Mouse (Mus musculus) kidney, adult 2 months (tissue): ENCODE results near the gene Grb7. TPM values are rescaled to one million over a fixed set of nuclear protein-coding genes. Genes with fewer than 3 reads are reported as not detected.

Source experiments
- DNase-seq: peaks from one replicate; pipeline ENCODE4 v3.0.0; 2021
- H3K27ac ChIP-seq: fragments of 200-500 bp; 2 replicates; pipeline ENCODE4 v1.5.1; 2012; ENCODE audit warnings: low read depth, low read length, control low read depth, inconsistent platforms; ENCODE audit not compliant: insufficient read depth
- H3K27me3 ChIP-seq: fragments of 200-500 bp; replicated peaks from 2 replicates; pipeline ENCODE4 v1.6.1; 2012; ENCODE audit warnings: mild to moderate bottlenecking, moderate library complexity, low read length, inconsistent platforms; ENCODE audit not compliant: control insufficient read depth, insufficient read depth
- H3K36me3 ChIP-seq: fragments of 200-500 bp; 2 replicates; pipeline ENCODE4 v1.6.1; 2012; ENCODE audit warnings: mild to moderate bottlenecking, moderate library complexity, low read length, inconsistent platforms; ENCODE audit not compliant: control insufficient read depth, insufficient read depth
- H3K4me1 ChIP-seq: fragments of 200-500 bp; 2 replicates; pipeline ENCODE4 v1.6.1; 2011; ENCODE audit warnings: low read length; ENCODE audit not compliant: control insufficient read depth, insufficient read depth
- H3K4me3 ChIP-seq: fragments of 200-500 bp; 2 replicates; pipeline ENCODE4 v1.5.1; 2011; ENCODE audit warnings: mild to moderate bottlenecking, low read depth, low read length, control low read depth; ENCODE audit not compliant: insufficient read depth
- CTCF ChIP-seq: fragments of 200-500 bp; conservative IDR thresholded peaks from 2 replicates; pipeline ENCODE4 v1.5.1; 2011; ENCODE audit warnings: low read depth, mild to moderate bottlenecking, control low read depth, low read length, moderate library complexity, mixed read lengths; ENCODE audit not compliant: insufficient read depth, insufficient read length
- POLR2A ChIP-seq: fragments of 200-500 bp; IDR thresholded peaks from one replicate; pipeline ENCODE4 v1.6.1; 2011; ENCODE audit warnings: low read depth, low read length, control low read depth
- WGBS: fragments of 180-500 bp; shearing (Covaris S2); methylation state at CpG from one replicate; pipeline ENCODE4 v1.1.7; 2018; 5-methylcytosine and 5-hydroxymethylcytosine counted together
- polyA plus RNA-seq: library from polyadenylated mRNA; depleted of rRNA; stranded (reverse); fragments of >200 nt; gene quantifications from 2 replicates; pipeline ENCODE4 v1.2.3, GENCODE M21; 2012

Gene Grb7
- polyA plus RNA-seq, 1 experiment = 143 TPM

DNA sequence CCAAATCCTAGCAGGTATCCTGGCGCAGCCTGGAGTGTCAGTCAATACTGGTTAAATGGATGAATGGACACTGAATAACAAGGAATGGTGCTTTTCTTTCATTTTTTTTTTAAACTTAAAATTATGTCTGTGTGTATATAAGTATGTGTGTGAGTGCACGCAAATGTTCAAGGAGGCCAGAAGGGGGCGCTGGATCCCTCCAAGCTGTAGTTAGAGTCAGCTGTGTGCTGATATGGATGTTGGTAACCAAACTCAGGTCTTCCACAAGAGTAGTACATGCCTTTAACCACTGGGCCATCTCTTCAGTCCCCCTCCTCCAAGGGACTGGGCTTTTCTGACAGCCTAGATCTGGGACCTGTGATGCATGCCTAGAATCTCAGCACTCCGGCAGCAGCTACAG lies 9.3 kb downstream of the Grb7 start:
- TF ChIP-seq CTCF = peak; percentile 46
- TF ChIP-seq POLR2A = no peak
- no peak overlapping the region for H3K27ac ChIP-seq
- WGBS = 82% methylated on average over 4 of the region's 4 CpGs
- H3K27me3 ChIP-seq = no peaks in the 10 kb centered on the region
- peaks cover 22% of the 10 kb centered on the region for H3K36me3 ChIP-seq
- H3K4me3 ChIP-seq = no peak overlapping the region
- peaks cover 12% of the 10 kb centered on the region; the same call in 1 of the 2 replicates for H3K4me1 ChIP-seq
- peak; percentile 30 for DNase-seq

GRCm38 (mm10) chr11:98456545-98456944 lies 10.4 kb downstream of the Grb7 start:
- Histone ChIP-seq H3K27ac (no peak overlapping the region), H3K4me3 (no peak overlapping the region), H3K27me3 (no peaks in the 10 kb centered on the region), H3K4me1 (0 out of 2 replicates have a peak, but pooled peaks cover 8% of the 10 kb centered on the region), H3K36me3 (peaks cover 19% of the 10 kb centered on the region)
- WGBS = 56% methylated on average over 5 of the region's 5 CpGs
- DNase-seq = peak; percentile 19
- TF ChIP-seq CTCF (no peak), POLR2A (no peak)

DNA sequence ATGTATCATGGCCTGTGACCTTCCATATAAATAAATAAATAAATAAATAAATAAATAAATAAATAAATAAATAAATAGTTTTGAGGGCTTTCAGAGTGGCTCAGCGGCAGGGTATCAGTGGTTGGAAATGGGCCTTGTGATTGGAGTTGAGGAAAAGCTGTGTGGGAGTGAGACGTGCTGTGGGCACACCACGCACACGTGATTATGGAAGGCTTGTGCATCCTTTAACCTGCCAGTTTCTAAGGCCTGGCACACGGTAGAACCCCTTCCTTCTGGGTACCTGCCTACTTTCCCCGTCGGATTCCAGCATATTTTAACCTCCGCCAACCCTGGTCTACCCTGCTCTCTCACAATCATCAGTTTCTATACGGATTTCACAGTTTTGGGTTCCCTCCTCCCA lies 10.8 kb downstream of the Grb7 start:
- WGBS = 20% methylated on average over 9 of the region's 9 CpGs

DNA sequence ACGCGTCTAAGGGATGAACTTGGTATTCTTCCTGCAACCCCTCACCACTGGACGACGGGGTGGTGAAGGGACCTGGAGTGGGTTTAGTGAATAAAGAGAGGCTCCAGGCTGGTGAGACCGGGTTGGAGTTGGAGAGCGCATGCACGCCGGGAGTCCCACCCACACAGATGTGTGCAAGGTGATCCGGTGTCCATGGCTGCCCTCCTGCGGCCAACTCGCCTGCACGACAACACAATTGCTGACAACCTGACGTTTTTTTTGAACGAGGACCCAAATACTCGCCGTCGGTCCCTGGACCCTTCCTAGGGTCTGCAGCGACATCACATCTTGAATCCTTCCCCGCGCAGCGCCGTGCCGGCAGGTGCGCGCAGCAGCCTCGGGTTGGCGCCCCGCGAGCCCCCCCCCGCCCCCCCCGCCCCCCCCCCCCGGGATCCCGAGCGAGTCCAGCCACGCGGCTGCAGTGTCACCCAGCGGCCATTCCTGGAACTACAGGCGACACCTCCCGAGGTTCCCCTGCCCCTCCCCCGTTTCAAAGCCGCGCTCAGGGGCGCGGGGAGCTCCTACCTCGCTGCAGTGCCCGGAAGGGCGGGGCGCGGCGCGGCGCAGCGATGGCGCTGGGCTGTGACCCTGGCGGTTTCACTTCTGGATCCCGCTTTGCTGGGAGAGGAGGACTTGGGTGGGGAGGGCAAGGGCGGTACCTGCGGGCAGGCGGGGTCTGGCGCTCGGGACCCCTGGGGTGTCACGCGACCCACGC lies 11.3 kb downstream of the Grb7 start:
- H3K36me3 ChIP-seq = peaks cover 13% of the 10 kb centered on the region
- DNase-seq = peak; percentile 90
- peak overlapping the region; percentile 62; the same call in 1 of the 2 replicates for H3K27ac ChIP-seq
- peak overlapping the region; percentile 60 for H3K4me3 ChIP-seq
- H3K4me1 ChIP-seq = 0 out of 2 replicates have a peak, but pooled peaks cover 8% of the 10 kb centered on the region
- H3K27me3 ChIP-seq = no peaks in the 10 kb centered on the region
- under 1% methylated on average over 59 of the region's 64 CpGs for WGBS
- TF ChIP-seq POLR2A (no peak), CTCF (peak; percentile 65)

More for the DNA sequence above, 10.8 kb downstream of the Grb7 start:
- Histone ChIP-seq H3K4me1 (0 out of 2 replicates have a peak, but pooled peaks cover 8% of the 10 kb centered on the region), H3K27ac (peak overlapping the region; percentile 62; the same call in 1 of the 2 replicates), H3K4me3 (peak overlapping the region; percentile 60), H3K36me3 (peaks cover 16% of the 10 kb centered on the region), H3K27me3 (no peaks in the 10 kb centered on the region)
- TF ChIP-seq POLR2A = no peak
- 0 out of 2 replicates have a peak, but pooled peaks have one; percentile 1 for TF ChIP-seq CTCF
- DNase-seq = no peak

DNA sequence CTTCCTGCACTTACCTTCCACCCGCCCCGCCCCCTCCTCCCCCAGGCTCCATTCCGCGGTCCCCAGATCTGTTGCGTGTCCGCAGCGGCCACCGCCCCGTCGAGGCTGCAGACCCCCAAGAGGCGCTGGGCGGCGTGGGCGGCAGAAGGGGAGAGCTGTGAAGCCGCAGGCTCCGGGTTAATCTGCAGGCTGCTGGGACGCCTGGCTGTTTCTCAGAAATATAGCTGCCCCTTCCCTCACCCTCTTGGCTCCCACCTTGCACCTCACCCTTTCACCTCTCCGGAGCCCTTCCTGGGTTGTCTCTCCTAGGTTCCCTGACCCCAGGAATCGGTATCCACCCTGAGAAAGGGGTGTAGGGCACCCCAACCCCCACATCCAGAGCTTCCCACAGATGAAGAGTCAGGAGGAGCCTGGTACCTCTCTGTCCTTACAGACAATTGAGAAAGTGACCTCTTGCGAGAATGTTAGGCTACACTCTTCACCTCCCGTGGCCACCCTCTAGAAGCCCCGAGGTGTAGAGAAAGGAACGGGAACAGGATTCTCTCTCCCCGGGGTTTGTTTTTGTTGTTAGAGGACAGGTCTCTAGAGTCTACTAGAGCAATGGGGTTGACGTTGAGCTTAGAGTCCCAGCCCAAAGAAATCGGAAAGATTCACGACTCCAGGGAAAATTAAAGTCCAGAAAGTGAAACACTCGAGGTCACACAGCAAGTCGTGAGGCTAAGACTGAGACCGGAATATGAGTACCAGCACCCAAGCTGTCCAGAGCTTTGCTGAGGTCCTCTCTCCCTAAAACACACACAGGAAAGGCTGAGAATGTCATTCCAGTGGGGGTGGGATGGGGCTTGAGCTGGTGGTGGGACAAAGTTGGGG lies 12.2 kb downstream of the Grb7 start:
- H3K27ac ChIP-seq = no peak overlapping the region
- 0 out of 2 replicates have a peak, but pooled peaks cover 8% of the 10 kb centered on the region for H3K4me1 ChIP-seq
- WGBS = 6% methylated on average over 27 of the region's 30 CpGs
- H3K27me3 ChIP-seq = no peaks in the 10 kb centered on the region
- TF ChIP-seq POLR2A = no peak
- TF ChIP-seq CTCF = no peak
- peak overlapping the region; percentile 60 for H3K4me3 ChIP-seq
- no peak for DNase-seq
- H3K36me3 ChIP-seq = peaks cover 11% of the 10 kb centered on the region

GRCm38 (mm10) chr11:98459071-98459741 lies 13.0 kb downstream of the Grb7 start:
- TF ChIP-seq POLR2A (no peak), CTCF (no peak)
- WGBS = 51% methylated on average over 11 of the region's 11 CpGs
- Histone ChIP-seq H3K27me3 (no peaks in the 10 kb centered on the region), H3K4me3 (no peak overlapping the region), H3K4me1 (0 out of 2 replicates have a peak, but pooled peaks cover 8% of the 10 kb centered on the region), H3K27ac (no peak overlapping the region), H3K36me3 (peaks cover 8% of the 10 kb centered on the region)
- no peak for DNase-seq
